11 mouse cellular contexts compared by ENCODE assay signal in genomic region chr1:23190316-23191005, GRCm38 (mm10).
"Had no signal": no experiment of that assay in that cellular context is flagged by ENCODE, and none has a peak within 500 bp of the region (broad histone marks: within the 10 kb centered on the region; RNA-seq: fewer than 3 reads in every experiment).

No protein-coding gene starts in this region.

- DNase-seq: kidney, adult 2 months; kidney, postnatal 14 days; retina, postnatal 1 day; right cerebral cortex, postnatal 4 days had no signal

- H3K27ac ChIP-seq: kidney, embryonic 15.5 days; left cerebral cortex, adult 2 months; limb, embryonic 10.5 days; liver, embryonic 12.5 days; midbrain, embryonic 13.5 days; neural tube, embryonic 12.5 days; stomach, postnatal 0 days had no signal

- ATAC-seq: liver, embryonic 12.5 days; midbrain, embryonic 13.5 days had no signal

- H3K27me3 ChIP-seq: kidney, embryonic 15.5 days; liver, embryonic 12.5 days; midbrain, embryonic 13.5 days; neural tube, embryonic 12.5 days had no signal

- H3K4me1 ChIP-seq: limb, embryonic 10.5 days; liver, embryonic 12.5 days; midbrain, embryonic 13.5 days; neural tube, embryonic 12.5 days had no signal

- H3K4me3 ChIP-seq: kidney, embryonic 15.5 days; left cerebral cortex, adult 2 months; limb, embryonic 10.5 days; liver, embryonic 12.5 days; midbrain, embryonic 13.5 days; neural tube, embryonic 12.5 days had no signal

- H3K9ac ChIP-seq: kidney, embryonic 15.5 days; liver, embryonic 12.5 days; midbrain, embryonic 13.5 days; neural tube, embryonic 12.5 days had no signal

- H3K9me3 ChIP-seq: kidney, embryonic 15.5 days; limb, embryonic 10.5 days; liver, embryonic 12.5 days; midbrain, embryonic 13.5 days; neural tube, embryonic 12.5 days had no signal

- H3K36me3 ChIP-seq: kidney, embryonic 15.5 days; limb, embryonic 10.5 days; liver, embryonic 12.5 days; midbrain, embryonic 13.5 days; neural tube, embryonic 12.5 days had no signal

- H3K4me2 ChIP-seq: kidney, embryonic 15.5 days; liver, embryonic 12.5 days; midbrain, embryonic 13.5 days; neural tube, embryonic 12.5 days had no signal
